Mouse (Mus musculus) hindbrain, embryonic 12.5 days (tissue): ENCODE data around the gene Fmo5. TPM values are rescaled to one million over a fixed set of nuclear protein-coding genes. Genes with fewer than 3 reads are reported as not detected.

ENCODE experiments used
- ATAC-seq: fragments of 200-750 bp; cut with Nextera tagmentation; 2 replicates; pipeline ENCODE4 v1.8.0; 2017; ENCODE audit warnings: moderate TSS enrichment; ENCODE audit not compliant: low FRiP score
- H3K27ac ChIP-seq: fragments of 300-500 bp; sonication (generic); 2 replicates; pipeline ENCODE4 v1.5.1; 2016; ENCODE audit warnings: mild to moderate bottlenecking
- H3K27me3 ChIP-seq: fragments of 300-500 bp; sonication (generic); 2 replicates; pipeline ENCODE4 v1.6.1; 2016; ENCODE audit warnings: mild to moderate bottlenecking
- H3K36me3 ChIP-seq: fragments of 300-500 bp; sonication (generic); 2 replicates; pipeline ENCODE4 v1.6.1; 2016; ENCODE audit warnings: mild to moderate bottlenecking
- H3K4me1 ChIP-seq: fragments of 300-500 bp; sonication (generic); 2 replicates; pipeline ENCODE4 v1.6.1; 2016
- H3K4me2 ChIP-seq: fragments of 300-500 bp; sonication (generic); replicated peaks from 2 replicates; pipeline ENCODE4 v1.6.1; 2016; ENCODE audit warnings: mild to moderate bottlenecking
- H3K4me3 ChIP-seq: fragments of 300-500 bp; sonication (generic); 2 replicates; pipeline ENCODE4 v1.5.1; 2016; ENCODE audit warnings: mild to moderate bottlenecking
- H3K9ac ChIP-seq: fragments of 300-500 bp; sonication (generic); 2 replicates; pipeline ENCODE4 v1.6.1; 2016; ENCODE audit warnings: mild to moderate bottlenecking, moderate library complexity
- H3K9me3 ChIP-seq: fragments of 300-500 bp; sonication (generic); replicated peaks from 2 replicates; pipeline ENCODE4 v1.6.1; 2016; ENCODE audit warnings: mild to moderate bottlenecking
- WGBS: fragments of 180-500 bp; shearing (Covaris S2); methylation state at CpG from one replicate; pipeline ENCODE4 v1.1.7; 2016; 5-methylcytosine and 5-hydroxymethylcytosine counted together
- polyA plus RNA-seq: library from polyadenylated mRNA; unstranded; fragments of >200 nt; fragmentation: Nextera tagmentation; extraction: Ambion mirVana; gene quantifications from 2 replicates; pipeline ENCODE4 v1.2.1, GENCODE M21; 2016

Fmo5 gene
- polyA plus RNA-seq, 1 experiment from 2014 or later, result 1.1 TPM

- Histone ChIP-seq H3K27ac (no peak overlapping the region), H3K36me3 (no peaks in the 10 kb centered on the region), H3K27me3 (no peaks in the 10 kb centered on the region; the same call in 1 of the 2 replicates), H3K9ac (no peak overlapping the region), H3K4me1 (0 out of 2 replicates have a peak, but pooled peaks cover 6% of the 10 kb centered on the region), H3K4me2 (no peak overlapping the region), H3K9me3 (no peaks in the 10 kb centered on the region), H3K4me3 (no peak overlapping the region)
- 89% methylated on average over 6 of the region's 6 CpGs for WGBS
- ATAC-seq, result no peak
Measured at GRCm38 (mm10) chr3:97611021-97611420, 17.6 kb upstream of the Fmo5 start.

- Histone ChIP-seq H3K9me3 (no peaks in the 10 kb centered on the region), H3K4me1 (no peaks in the 10 kb centered on the region), H3K4me2 (no peak overlapping the region), H3K27ac (no peak overlapping the region), H3K27me3 (no peaks in the 10 kb centered on the region; the same call in 1 of the 2 replicates), H3K36me3 (no peaks in the 10 kb centered on the region), H3K4me3 (no peak overlapping the region), H3K9ac (no peak overlapping the region)
- WGBS, result 32% methylated on average over 1 of the region's 1 CpGs
- ATAC-seq, result no peak
Measured at GRCm38 (mm10) chr3:97615154-97615553, 13.4 kb upstream of the Fmo5 start.

- ATAC-seq, result no peak
- Histone ChIP-seq H3K4me3 (no peak overlapping the region), H3K4me2 (no peak overlapping the region), H3K9ac (no peak overlapping the region), H3K27me3 (no peaks in the 10 kb centered on the region; the same call in 1 of the 2 replicates), H3K4me1 (no peaks in the 10 kb centered on the region), H3K27ac (no peak overlapping the region), H3K36me3 (no peaks in the 10 kb centered on the region), H3K9me3 (no peaks in the 10 kb centered on the region)
- WGBS, result 84% methylated on average over 4 of the region's 4 CpGs
Measured at GRCm38 (mm10) chr3:97615933-97616332, 12.7 kb upstream of the Fmo5 start.

- Histone ChIP-seq H3K4me1 (no peaks in the 10 kb centered on the region), H3K36me3 (no peaks in the 10 kb centered on the region), H3K27ac (no peak overlapping the region), H3K4me2 (no peak overlapping the region), H3K9me3 (no peaks in the 10 kb centered on the region), H3K27me3 (no peaks in the 10 kb centered on the region), H3K9ac (no peak overlapping the region), H3K4me3 (no peak overlapping the region)
- ATAC-seq, result no peak
- 94% methylated on average over 19 of the region's 19 CpGs for WGBS
Measured at GRCm38 (mm10) chr3:97617091-97617825, 11.3 kb upstream of the Fmo5 start.

GRCm38 (mm10) chr3:97617899-97618298, 10.7 kb upstream of the Fmo5 start:
- Histone ChIP-seq H3K27me3 (no peaks in the 10 kb centered on the region), H3K27ac (no peak overlapping the region), H3K4me2 (no peak overlapping the region), H3K9me3 (no peaks in the 10 kb centered on the region), H3K4me3 (no peak overlapping the region), H3K9ac (no peak overlapping the region), H3K36me3 (no peaks in the 10 kb centered on the region), H3K4me1 (no peaks in the 10 kb centered on the region)
- ATAC-seq, result no peak
- WGBS, result 89% methylated on average over 8 of the region's 8 CpGs

GRCm38 (mm10) chr3:97620657-97621056, 7.9 kb upstream of the Fmo5 start:
- ATAC-seq, result no peak
- Histone ChIP-seq H3K4me3 (no peak overlapping the region), H3K9me3 (no peaks in the 10 kb centered on the region), H3K4me1 (no peaks in the 10 kb centered on the region), H3K9ac (no peak overlapping the region), H3K27me3 (no peaks in the 10 kb centered on the region), H3K27ac (no peak overlapping the region), H3K36me3 (no peaks in the 10 kb centered on the region), H3K4me2 (no peak overlapping the region)
- 90% methylated on average over 4 of the region's 4 CpGs for WGBS

- H3K9ac ChIP-seq, result no peak overlapping the region
- no peaks in the 10 kb centered on the region for H3K36me3 ChIP-seq
- no peaks in the 10 kb centered on the region for H3K27me3 ChIP-seq
- ATAC-seq, result no peak
- H3K9me3 ChIP-seq, result no peaks in the 10 kb centered on the region
- H3K27ac ChIP-seq, result no peak overlapping the region
- no peak overlapping the region for H3K4me3 ChIP-seq
- H3K4me2 ChIP-seq, result no peak overlapping the region
- WGBS, result 45% methylated on average over 2 of the region's 2 CpGs
- no peaks in the 10 kb centered on the region; the same call in 1 of the 2 replicates for H3K4me1 ChIP-seq
Measured at GRCm38 (mm10) chr3:97624611-97625010, 4.0 kb upstream of the Fmo5 start.

GRCm38 (mm10) chr3:97627893-97628292, 711 bp upstream of the Fmo5 start:
- H3K4me2 ChIP-seq, result peak overlapping the region; percentile 48; the same call in 1 of the 2 replicates
- ATAC-seq, result no peak

GRCm38 (mm10) chr3:97629941-97630340, 1.3 kb downstream of the Fmo5 start:
- WGBS, result 94% methylated on average over 4 of the region's 4 CpGs
- no peaks in the 10 kb centered on the region for H3K36me3 ChIP-seq
- H3K4me2 ChIP-seq, result no peak overlapping the region
- H3K4me1 ChIP-seq, result no peaks in the 10 kb centered on the region; the same call in 1 of the 2 replicates
- H3K4me3 ChIP-seq, result no peak overlapping the region
- no peaks in the 10 kb centered on the region for H3K9me3 ChIP-seq
- no peaks in the 10 kb centered on the region for H3K27me3 ChIP-seq
- ATAC-seq, result no peak
- H3K27ac ChIP-seq, result no peak overlapping the region
- no peak overlapping the region for H3K9ac ChIP-seq

More at GRCm38 (mm10) chr3:97627893-97628292, 711 bp upstream of the Fmo5 start:
- H3K9ac ChIP-seq, result no peak overlapping the region
- no peaks in the 10 kb centered on the region for H3K9me3 ChIP-seq
- whole genome bisulfite sequencing, result 80% methylated on average over 7 of the region's 7 CpGs
- no peaks in the 10 kb centered on the region for H3K36me3 ChIP-seq
- H3K4me3 ChIP-seq, result no peak overlapping the region
- no peaks in the 10 kb centered on the region; the same call in 1 of the 2 replicates for H3K4me1 ChIP-seq
- H3K27ac ChIP-seq, result no peak overlapping the region
- H3K27me3 ChIP-seq, result no peaks in the 10 kb centered on the region

GRCm38 (mm10) chr3:97630746-97631145, 2.1 kb downstream of the Fmo5 start:
- Histone ChIP-seq H3K36me3 (no peaks in the 10 kb centered on the region), H3K27ac (no peak overlapping the region), H3K4me3 (no peak overlapping the region), H3K9ac (no peak overlapping the region), H3K4me2 (no peak overlapping the region), H3K9me3 (no peaks in the 10 kb centered on the region), H3K27me3 (no peaks in the 10 kb centered on the region), H3K4me1 (no peaks in the 10 kb centered on the region; the same call in 1 of the 2 replicates)
- no peak for ATAC-seq
- WGBS, result 95% methylated on average over 4 of the region's 4 CpGs

GRCm38 (mm10) chr3:97631258-97631860, 2.8 kb downstream of the Fmo5 start:
- ATAC-seq, result no peak
- 91% methylated on average over 8 of the region's 8 CpGs for WGBS
- Histone ChIP-seq H3K36me3 (no peaks in the 10 kb centered on the region), H3K4me3 (no peak overlapping the region), H3K27ac (no peak overlapping the region), H3K9ac (no peak overlapping the region), H3K9me3 (no peaks in the 10 kb centered on the region), H3K4me2 (no peak overlapping the region), H3K4me1 (no peaks in the 10 kb centered on the region; the same call in 1 of the 2 replicates), H3K27me3 (no peaks in the 10 kb centered on the region)

GRCm38 (mm10) chr3:97633456-97633855, 4.9 kb downstream of the Fmo5 start:
- Histone ChIP-seq H3K4me2 (no peak overlapping the region), H3K9me3 (no peaks in the 10 kb centered on the region), H3K4me3 (no peak overlapping the region), H3K36me3 (no peaks in the 10 kb centered on the region), H3K27ac (no peak overlapping the region), H3K9ac (no peak overlapping the region), H3K27me3 (no peaks in the 10 kb centered on the region), H3K4me1 (no peaks in the 10 kb centered on the region; the same call in 1 of the 2 replicates)
- ATAC-seq, result no peak
- 86% methylated on average over 4 of the region's 4 CpGs for WGBS
